Mouse (Mus musculus): Measurements from ENCODE around the gene Tspan7.

DNA sequence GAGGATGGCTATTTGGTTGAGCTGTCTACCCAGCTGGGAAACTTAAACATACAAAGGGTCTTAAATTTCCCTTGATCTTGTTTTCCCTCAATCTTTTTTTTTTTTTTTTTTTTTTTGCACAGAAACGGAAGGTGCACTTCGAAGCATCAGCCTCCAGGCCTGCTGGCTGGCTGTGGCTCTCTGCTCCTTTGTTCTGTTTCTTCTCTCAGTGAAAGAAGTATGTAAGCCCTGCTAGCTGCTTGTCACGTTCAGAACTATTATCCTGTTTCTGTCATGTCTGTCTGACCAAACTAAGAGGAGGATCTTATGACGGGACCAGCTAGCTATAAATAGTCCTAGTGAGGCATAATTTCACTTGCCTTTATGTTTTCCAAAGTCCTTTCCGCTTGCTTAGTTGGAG lies 33.6 kb downstream of the Tspan7 start:
- no peak for TF ChIP-seq CTCF (IDR thresholded peaks at IDR 0.05; ENCODE audit: low read depth, low read length)
- TF ChIP-seq GATA1 (IDR thresholded peaks at IDR 0.05; ENCODE audit: borderline replicate concordance, low read length), result no peak
